Mouse (Mus musculus): ENCODE measurements around the gene Gja10. TPM values are rescaled to one million over a fixed set of nuclear protein-coding genes. Genes with fewer than 3 reads are reported as not detected.

Gja10 gene
- 0.18 TPM in 1 of 2 replicates, not detected in the other for polyA plus RNA-seq (2015; fragmentation: Nextera tagmentation; extraction: Ambion mirVana)

DNA sequence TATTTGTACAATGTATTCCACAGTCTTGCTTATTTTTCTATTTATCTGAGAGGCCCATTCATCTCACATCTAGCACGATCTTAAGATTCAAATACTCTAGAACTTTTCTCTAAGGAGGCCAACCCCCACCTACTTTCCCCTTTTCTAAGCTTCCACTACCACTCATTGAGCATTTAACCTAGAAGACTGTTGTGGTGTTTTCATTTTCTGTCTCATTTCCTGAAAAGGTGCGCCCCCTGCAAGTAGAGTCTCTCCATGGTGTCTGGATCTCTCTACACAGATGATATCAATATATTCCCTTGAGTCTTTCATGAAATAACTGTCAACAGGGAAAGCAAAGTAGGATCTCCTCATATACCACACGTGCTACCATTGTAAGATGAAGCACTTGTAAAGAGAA is at the start of gene Gja10:
TSS of gene Gja10 (minus strand) at position 101 of the 400 bp plus-strand sequence.
- Histone ChIP-seq H3K4me2 (replicated peaks) (no peak within 1 kb of the TSS), H3K4me1 (replicated peaks) (no peaks in the 10 kb centered on the region), H3K4me3 (replicated peaks) (no peak within 1 kb of the TSS), H3K9me3 (no peaks in the 10 kb centered on the region), H3K27ac (no peak within 1 kb of the TSS), H3K9ac (replicated peaks) (no peak within 1 kb of the TSS), H3K27me3 (no peaks in the 10 kb centered on the region), H3K36me3 (no peaks in the 10 kb centered on the region)
- no peak for ATAC-seq
- WGBS: 66% methylated on average over 3 of the region's 3 CpGs

- no peak overlapping the region for H3K9ac ChIP-seq (replicated peaks)
- 95% methylated on average over 5 of the region's 5 CpGs for WGBS
- no peaks in the 10 kb centered on the region for H3K9me3 ChIP-seq
- H3K4me3 ChIP-seq (replicated peaks): no peak overlapping the region
- no peaks in the 10 kb centered on the region for H3K27me3 ChIP-seq
- H3K4me1 ChIP-seq (replicated peaks): 0 out of 2 replicates have a peak, but pooled peaks cover 4% of the 10 kb centered on the region
- no peak overlapping the region for H3K27ac ChIP-seq
- peaks cover 34% of the 10 kb centered on the region for H3K36me3 ChIP-seq
- no peak overlapping the region for H3K4me2 ChIP-seq (replicated peaks)
- no peak for ATAC-seq
Observed at GRCm38 (mm10) chr4:32651669-32652068, 49.1 kb upstream of the Gja10 start.

DNA sequence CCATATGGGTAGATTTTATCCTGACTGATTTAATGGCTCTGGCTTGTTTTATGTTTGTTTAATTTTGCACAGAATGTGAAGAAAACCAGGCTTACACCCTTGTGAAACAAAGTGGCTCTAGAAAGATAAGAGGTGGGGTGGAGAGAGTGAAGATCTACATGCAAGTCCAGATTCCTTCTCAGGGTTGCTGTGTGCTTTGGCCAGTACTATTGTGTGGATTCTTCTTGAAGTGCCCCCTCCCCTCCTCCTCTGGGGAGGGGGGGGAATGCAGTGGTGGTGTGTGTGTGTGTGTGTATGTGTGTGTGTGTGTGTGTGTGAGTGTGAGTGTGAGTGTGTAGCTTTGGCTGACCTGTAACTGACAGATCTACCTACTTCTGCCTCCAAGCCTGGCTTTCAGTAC is 19.1 kb upstream of the Gja10 start:
- Histone ChIP-seq H3K4me1 (replicated peaks) (peaks cover 12% of the 10 kb centered on the region), H3K9ac (replicated peaks) (no peak overlapping the region), H3K4me3 (replicated peaks) (no peak overlapping the region), H3K27me3 (no peaks in the 10 kb centered on the region), H3K27ac (no peak overlapping the region), H3K9me3 (no peaks in the 10 kb centered on the region), H3K36me3 (peaks cover 4% of the 10 kb centered on the region), H3K4me2 (replicated peaks) (no peak overlapping the region)
- ATAC-seq: no peak

GRCm38 (mm10) chr4:32615034-32615881 is 12.7 kb upstream of the Gja10 start, which contains the start of gene Casp8ap2:
TSS of gene Casp8ap2 (plus strand) at chr4:32615451.
- H3K4me1 ChIP-seq (replicated peaks): peaks cover 22% of the 10 kb centered on the region
- H3K36me3 ChIP-seq: no peaks in the 10 kb centered on the region
- under 1% methylated on average over 67 of the region's 67 CpGs for WGBS
- peak within 1 kb of the TSS; percentile 81 for H3K9ac ChIP-seq (replicated peaks)
- peak within 1 kb of the TSS; percentile 86 for H3K27ac ChIP-seq
- H3K9me3 ChIP-seq: no peaks in the 10 kb centered on the region
- H3K27me3 ChIP-seq: no peaks in the 10 kb centered on the region
- peak within 1 kb of the TSS; percentile 87 for H3K4me2 ChIP-seq (replicated peaks)
- H3K4me3 ChIP-seq (replicated peaks): peak within 1 kb of the TSS; percentile 89
- ATAC-seq: peak; percentile 100

- H3K9ac ChIP-seq (replicated peaks): no peak overlapping the region
- H3K4me3 ChIP-seq (replicated peaks): no peak overlapping the region
- no peaks in the 10 kb centered on the region for H3K36me3 ChIP-seq
- no peak overlapping the region for H3K4me2 ChIP-seq (replicated peaks)
- H3K4me1 ChIP-seq (replicated peaks): no peaks in the 10 kb centered on the region
- H3K9me3 ChIP-seq: no peaks in the 10 kb centered on the region
- H3K27me3 ChIP-seq: no peaks in the 10 kb centered on the region
- WGBS: 24% methylated on average over 12 of the region's 12 CpGs
- no peak for ATAC-seq
- H3K27ac ChIP-seq: no peak overlapping the region
Observed at GRCm38 (mm10) chr4:32601135-32601534, 1.4 kb downstream of the Gja10 start.

GRCm38 (mm10) chr4:32588237-32588636 is 14.3 kb downstream of the Gja10 start:
- Histone ChIP-seq H3K9ac (replicated peaks) (no peak overlapping the region), H3K27ac (no peak overlapping the region), H3K4me2 (replicated peaks) (no peak overlapping the region), H3K27me3 (no peaks in the 10 kb centered on the region), H3K9me3 (no peaks in the 10 kb centered on the region), H3K4me3 (replicated peaks) (no peak overlapping the region), H3K36me3 (no peaks in the 10 kb centered on the region), H3K4me1 (replicated peaks) (no peaks in the 10 kb centered on the region)
- no peak for ATAC-seq
- 93% methylated on average over 6 of the region's 6 CpGs for WGBS

DNA sequence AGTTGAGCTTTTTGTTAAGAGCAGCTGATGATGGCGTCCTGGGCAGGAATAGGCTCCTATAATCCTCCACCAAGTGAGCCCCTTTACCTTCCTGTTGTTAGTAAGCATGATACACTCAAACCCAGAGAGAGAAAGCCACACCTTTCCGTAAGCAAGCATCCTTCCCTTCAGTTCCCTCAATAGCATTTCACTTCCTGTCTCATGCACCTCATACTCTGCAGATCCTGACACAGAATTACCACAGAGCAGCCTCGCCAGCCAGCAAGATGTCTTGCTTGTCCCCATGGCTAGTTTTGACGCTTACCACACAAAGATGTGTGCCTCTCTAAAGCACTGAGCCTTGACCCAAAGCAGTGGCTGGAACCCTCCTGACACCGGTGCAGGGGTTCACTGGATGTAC is 15.0 kb downstream of the Gja10 start:
- no peaks in the 10 kb centered on the region for H3K36me3 ChIP-seq
- H3K4me2 ChIP-seq (replicated peaks): no peak overlapping the region
- no peak for ATAC-seq
- 90% methylated on average over 5 of the region's 5 CpGs for WGBS
- no peaks in the 10 kb centered on the region for H3K27me3 ChIP-seq
- H3K9ac ChIP-seq (replicated peaks): no peak overlapping the region
- H3K9me3 ChIP-seq: no peaks in the 10 kb centered on the region
- no peak overlapping the region for H3K27ac ChIP-seq
- H3K4me3 ChIP-seq (replicated peaks): no peak overlapping the region
- H3K4me1 ChIP-seq (replicated peaks): no peaks in the 10 kb centered on the region

DNA sequence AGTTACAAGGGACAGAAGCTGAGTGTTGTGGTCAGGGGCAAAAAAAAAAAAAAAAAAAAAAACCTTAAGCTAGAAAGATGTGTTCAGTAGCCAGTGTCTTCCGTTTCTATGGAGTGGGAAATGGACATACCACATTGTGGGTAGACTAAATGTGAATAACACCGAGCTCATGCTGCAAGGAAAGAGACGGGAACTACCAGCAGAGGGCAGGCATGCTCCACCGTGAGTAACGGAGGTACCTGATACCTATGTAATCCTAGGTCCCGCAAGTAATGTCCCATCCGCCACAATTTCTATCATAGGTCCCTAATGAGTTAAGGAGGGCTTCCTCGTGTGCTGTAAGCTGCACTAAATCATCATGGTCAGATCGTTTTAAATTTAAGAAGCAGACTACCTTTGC is 16.0 kb downstream of the Gja10 start:
- H3K4me1 ChIP-seq (replicated peaks): peaks cover 5% of the 10 kb centered on the region
- H3K9ac ChIP-seq (replicated peaks): no peak overlapping the region
- H3K9me3 ChIP-seq: no peaks in the 10 kb centered on the region
- H3K4me2 ChIP-seq (replicated peaks): no peak overlapping the region
- ATAC-seq: no peak
- H3K27ac ChIP-seq: no peak overlapping the region
- no peak overlapping the region for H3K4me3 ChIP-seq (replicated peaks)
- 16% methylated on average over 9 of the region's 9 CpGs for WGBS
- H3K36me3 ChIP-seq: no peaks in the 10 kb centered on the region
- H3K27me3 ChIP-seq: no peaks in the 10 kb centered on the region

- Histone ChIP-seq H3K27me3 (no peaks in the 10 kb centered on the region), H3K9me3 (no peaks in the 10 kb centered on the region), H3K4me3 (replicated peaks) (no peak overlapping the region), H3K9ac (replicated peaks) (no peak overlapping the region), H3K27ac (no peak overlapping the region), H3K4me1 (replicated peaks) (peaks cover 9% of the 10 kb centered on the region), H3K4me2 (replicated peaks) (no peak overlapping the region), H3K36me3 (peaks cover 12% of the 10 kb centered on the region)
- WGBS: 64% methylated on average over 6 of the region's 6 CpGs
- ATAC-seq: no peak
Observed at GRCm38 (mm10) chr4:32584181-32584580, 18.4 kb downstream of the Gja10 start.

GRCm38 (mm10) chr4:32579850-32580249 is 22.7 kb downstream of the Gja10 start:
- H3K4me2 ChIP-seq (replicated peaks): no peak overlapping the region

GRCm38 (mm10) chr4:32575165-32575564 is 27.4 kb downstream of the Gja10 start:
- Histone ChIP-seq H3K4me1 (replicated peaks) (peaks cover 12% of the 10 kb centered on the region), H3K36me3 (peaks cover 23% of the 10 kb centered on the region), H3K9me3 (no peaks in the 10 kb centered on the region), H3K27me3 (no peaks in the 10 kb centered on the region), H3K4me3 (replicated peaks) (no peak overlapping the region), H3K4me2 (replicated peaks) (no peak overlapping the region), H3K9ac (replicated peaks) (no peak overlapping the region), H3K27ac (no peak overlapping the region)
- no peak for ATAC-seq
- 86% methylated on average over 9 of the region's 9 CpGs for whole genome bisulfite sequencing

More at GRCm38 (mm10) chr4:32579850-32580249, 22.7 kb downstream of the Gja10 start:
- 90% methylated on average over 8 of the region's 8 CpGs for WGBS
- H3K9me3 ChIP-seq: no peaks in the 10 kb centered on the region
- peaks cover 9% of the 10 kb centered on the region for H3K4me1 ChIP-seq (replicated peaks)
- no peaks in the 10 kb centered on the region for H3K27me3 ChIP-seq
- no peak overlapping the region for H3K27ac ChIP-seq
- no peak overlapping the region for H3K9ac ChIP-seq (replicated peaks)
- peaks cover 28% of the 10 kb centered on the region for H3K36me3 ChIP-seq
- ATAC-seq: no peak
- no peak overlapping the region for H3K4me3 ChIP-seq (replicated peaks)

GRCm38 (mm10) chr4:32574604-32575003 is 28.0 kb downstream of the Gja10 start:
- WGBS: 100% methylated on average over 1 of the region's 1 CpGs

More at GRCm38 (mm10) chr4:32574604-32575003, 28.0 kb downstream of the Gja10 start:
- Histone ChIP-seq H3K9me3 (no peaks in the 10 kb centered on the region), H3K4me2 (replicated peaks) (no peak overlapping the region), H3K27ac (no peak overlapping the region), H3K27me3 (no peaks in the 10 kb centered on the region), H3K36me3 (peaks cover 17% of the 10 kb centered on the region), H3K9ac (replicated peaks) (no peak overlapping the region), H3K4me3 (replicated peaks) (no peak overlapping the region), H3K4me1 (replicated peaks) (peaks cover 17% of the 10 kb centered on the region)
- no peak for ATAC-seq
